Mouse (Mus musculus) frontal cortex, postnatal 25 days (tissue): ENCODE data around the gene Gm2056.
"Not testable (repeated sequence)": the region's sequence is repeated elsewhere in the genome, so short reads cannot be mapped to it uniquely, and the experiment has no call there.

Source experiments
- DNase-seq, 2 experiments: peaks; one replicate each; pipeline ENCODE4 v3.0.0; 2022; ENCODE audit warnings: low spot score in 2 of 2

Gene Gm2056

DNA sequence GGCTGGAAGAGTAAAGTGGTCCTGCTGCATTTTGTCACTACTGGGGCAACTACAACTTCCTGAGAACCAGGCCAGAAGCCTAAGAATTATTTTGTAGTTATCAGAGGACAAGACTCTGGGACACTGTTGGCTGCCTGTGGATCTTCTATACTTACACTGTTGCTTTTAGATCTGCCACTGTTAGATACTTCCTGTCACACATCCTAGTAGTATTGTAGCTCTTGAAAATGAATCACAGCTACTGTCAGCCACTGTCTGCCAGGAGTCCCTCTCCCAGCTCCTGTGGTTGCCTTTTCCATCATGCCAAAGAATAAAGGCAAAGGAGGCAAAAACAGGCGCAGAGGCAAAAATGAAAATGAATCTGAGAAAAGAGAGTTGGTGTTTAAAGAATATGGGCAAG, at the start of gene Gm2056:
TSS of gene Gm2056 (plus strand) at position 301 of the 400 bp plus-strand sequence.
- DNase-seq: not testable (repeated sequence)

DNA sequence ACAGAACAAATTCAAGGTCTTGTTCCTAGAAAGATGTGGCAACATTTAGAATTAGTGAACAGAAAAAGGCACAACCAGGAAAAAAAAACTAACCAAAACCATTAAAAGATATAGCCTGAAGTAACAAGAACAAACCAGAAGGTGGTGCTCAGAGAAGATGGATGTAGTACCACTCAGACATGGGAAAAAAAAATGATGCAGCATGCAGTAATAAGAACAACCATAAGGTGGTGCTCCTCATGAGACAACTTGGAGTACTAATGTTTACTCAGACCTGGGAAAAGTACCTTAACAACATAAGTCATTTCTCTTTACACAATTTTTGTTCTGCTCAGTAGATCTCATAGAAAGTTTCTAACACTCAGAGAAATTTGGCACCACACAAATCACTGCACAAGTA, 42.8 kb upstream of the Gm2056 start:
- DNase-seq: not testable (repeated sequence)

DNA sequence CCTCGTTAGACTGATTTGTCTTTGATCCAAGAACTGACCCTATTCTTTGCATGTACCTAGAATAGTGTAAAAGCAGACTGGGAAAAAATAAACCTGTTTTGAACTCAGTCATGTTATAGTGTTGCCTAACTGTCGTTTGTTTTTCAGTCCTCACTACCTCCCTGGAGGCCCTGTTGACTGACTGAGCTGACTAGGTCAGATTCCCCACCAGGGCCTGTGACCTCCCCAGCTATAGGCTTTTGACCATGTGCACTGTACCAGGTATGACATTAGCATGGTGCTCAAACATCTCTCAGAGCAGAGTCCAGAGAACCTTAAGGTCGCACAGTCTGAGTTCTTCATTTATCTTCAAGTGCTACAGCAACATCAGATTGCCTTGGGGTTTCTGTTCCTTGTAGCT, 22.7 kb upstream of the Gm2056 start:
- DNase-seq: not testable (repeated sequence)

DNA sequence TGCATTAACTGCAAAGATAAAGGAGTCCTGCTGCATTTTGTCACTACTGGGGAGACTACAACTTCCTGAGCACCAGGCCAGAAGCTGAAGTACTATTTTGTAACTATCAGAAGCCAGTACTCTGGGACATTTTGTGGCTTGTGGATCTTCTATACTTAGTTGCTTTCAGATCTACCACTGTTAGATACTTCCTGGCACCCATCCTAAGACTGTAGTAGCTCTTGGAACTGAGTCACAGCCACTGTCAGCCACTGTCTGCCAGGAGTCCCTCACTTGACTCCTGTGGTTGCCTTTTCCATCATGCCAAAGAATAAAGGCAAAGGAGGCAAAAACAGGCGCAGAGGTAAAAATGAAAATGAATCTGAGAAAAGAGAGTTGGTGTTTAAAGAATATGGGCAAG, 15.3 kb upstream of the Gm2056 start, which contains the start of gene Gm2075:
TSS of gene Gm2075 (plus strand) at position 301 of the 400 bp plus-strand sequence.
- not testable (repeated sequence) for DNase-seq

DNA sequence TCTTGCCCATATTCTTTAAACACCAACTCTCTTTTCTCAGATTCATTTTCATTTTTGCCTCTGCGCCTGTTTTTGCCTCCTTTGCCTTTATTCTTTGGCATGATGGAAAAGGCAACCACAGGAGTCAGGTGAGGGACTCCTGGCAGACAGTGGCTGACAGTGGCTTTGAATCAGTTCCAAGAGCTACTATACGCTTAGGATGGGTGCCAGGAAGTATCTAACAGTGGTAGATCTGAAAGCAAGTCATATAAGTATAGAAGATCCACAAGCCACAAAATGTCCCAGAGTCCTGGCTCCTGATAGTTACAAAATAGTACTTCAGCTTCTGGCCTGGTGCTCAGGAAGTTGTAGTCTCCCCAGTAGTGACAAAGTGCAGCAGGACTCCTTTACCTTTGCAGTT, 8.1 kb upstream of the Gm2056 start, which contains the start of gene Gm6803:
TSS of gene Gm6803 (minus strand) at position 101 of the 400 bp plus-strand sequence.
- DNase-seq: not testable (repeated sequence)

DNA sequence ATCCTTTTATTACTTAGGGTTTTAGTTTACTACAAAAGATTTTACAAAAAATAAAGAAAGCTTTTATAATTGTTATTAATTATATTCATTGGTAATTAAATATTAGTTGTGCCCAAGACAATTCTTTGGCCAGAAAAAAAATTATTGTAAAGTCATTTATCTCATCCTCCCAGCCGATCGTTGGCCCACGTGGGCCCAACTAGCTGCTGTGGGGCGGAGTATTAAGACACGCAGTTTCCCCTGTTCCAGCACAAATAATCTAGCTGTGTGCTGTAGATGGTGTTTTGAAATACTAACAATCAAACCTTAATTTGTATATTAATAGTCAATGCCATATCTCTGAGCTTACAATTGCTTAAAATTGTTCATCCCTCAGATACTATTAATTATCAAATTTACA, 5.4 kb downstream of the Gm2056 start:
- not testable (repeated sequence) for DNase-seq

DNA sequence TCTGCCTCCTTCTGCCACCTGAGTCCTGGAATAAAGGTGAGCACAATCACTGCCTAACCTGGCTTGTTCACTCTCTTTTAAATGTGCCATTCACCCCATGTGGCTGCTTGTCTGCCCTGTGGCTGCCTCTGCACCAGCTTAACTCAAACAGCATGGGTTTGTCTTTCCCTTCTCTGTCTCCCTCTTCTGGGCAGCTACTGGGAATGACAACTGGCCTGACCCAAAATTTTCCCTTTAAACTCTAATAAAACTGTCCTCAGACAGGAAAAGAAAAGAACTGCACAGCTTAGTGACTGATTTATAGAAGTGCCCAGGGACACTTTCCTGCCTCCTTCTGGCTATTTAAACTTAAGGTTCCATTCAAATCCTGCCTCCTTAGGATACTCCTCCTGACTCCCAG, 12.3 kb downstream of the Gm2056 start:
- not testable (repeated sequence) for DNase-seq

DNA sequence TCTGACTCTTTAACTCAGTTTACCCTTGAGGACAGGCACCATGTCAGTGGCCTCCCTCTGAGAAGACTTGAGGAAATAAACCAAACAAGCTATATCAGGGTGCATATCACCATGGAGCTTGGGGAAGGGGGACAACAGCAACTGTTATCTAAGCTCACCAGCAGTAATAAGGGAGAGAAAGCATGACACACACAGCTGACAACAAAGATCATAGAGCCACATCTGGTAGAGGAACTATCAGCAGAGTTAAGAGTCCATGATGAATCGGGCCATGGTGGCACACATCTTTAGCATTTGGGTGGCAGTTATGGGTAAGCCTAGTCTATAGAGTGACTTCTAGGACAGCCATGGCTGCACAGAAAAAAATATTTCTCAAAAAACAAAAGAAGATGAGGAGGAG, 12.9 kb downstream of the Gm2056 start:
- DNase-seq: not testable (repeated sequence)

DNA sequence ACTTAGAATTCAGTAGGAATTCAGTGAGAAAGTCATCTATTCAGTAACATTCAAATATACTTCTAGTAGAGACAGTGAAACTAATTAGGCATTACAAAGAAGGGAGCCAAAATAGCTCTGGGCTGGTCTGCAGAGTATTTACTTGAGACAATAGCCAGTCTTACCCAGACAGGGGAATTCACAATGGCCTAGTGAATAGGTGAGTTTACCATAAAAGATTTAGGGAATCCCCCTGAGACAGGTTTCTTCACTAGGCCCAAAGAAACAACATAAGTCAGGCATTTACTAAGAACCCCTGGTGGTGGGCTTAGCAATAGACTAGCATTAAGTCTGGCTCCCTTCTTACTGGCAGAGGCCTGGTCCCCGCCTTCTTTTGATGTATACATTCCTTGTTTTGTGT, 18.4 kb downstream of the Gm2056 start:
- DNase-seq: not testable (repeated sequence)
